Mouse (Mus musculus) cerebellum, adult 11-12 months (tissue): ENCODE measurements around the gene Cep350.
"Not testable (repeated sequence)": the region's sequence is repeated elsewhere in the genome, so short reads cannot be mapped to it uniquely, and the experiment has no call there.

ENCODE experiments used
- DNase-seq: peaks from one replicate; pipeline ENCODE4 v3.0.0; 2022

Cep350 gene

GRCm38 (mm10) chr1:155882646-155883231, 90.3 kb downstream of the Cep350 start:
- not testable (repeated sequence) for DNase-seq

- DNase-seq = no peak
Observed at GRCm38 (mm10) chr1:155879596-155879995, 93.5 kb downstream of the Cep350 start.

- DNase-seq = no peak
Observed at GRCm38 (mm10) chr1:155862967-155863366, 110.1 kb downstream of the Cep350 start.

GRCm38 (mm10) chr1:155854926-155855702, 117.9 kb downstream of the Cep350 start:
- DNase-seq = peak; percentile 95

- no peak for DNase-seq
Observed at GRCm38 (mm10) chr1:155853009-155853408, 120.0 kb downstream of the Cep350 start.

- no peak for DNase-seq
Observed at GRCm38 (mm10) chr1:155844235-155844634, 128.8 kb downstream of the Cep350 start.

GRCm38 (mm10) chr1:155843538-155843937, 129.5 kb downstream of the Cep350 start:
- no peak for DNase-seq

- DNase-seq = no peak
Observed at GRCm38 (mm10) chr1:155835667-155836066, 137.4 kb downstream of the Cep350 start.

GRCm38 (mm10) chr1:155833610-155834009, 139.4 kb downstream of the Cep350 start:
- no peak for DNase-seq

- no peak for DNase-seq
Observed at GRCm38 (mm10) chr1:155831958-155832357, 141.1 kb downstream of the Cep350 start.

- no peak for DNase-seq
Observed at GRCm38 (mm10) chr1:155830861-155831260, 142.2 kb downstream of the Cep350 start.

GRCm38 (mm10) chr1:155827703-155828295, 145.3 kb downstream of the Cep350 start:
- DNase-seq = no peak

GRCm38 (mm10) chr1:155826803-155827395, 146.2 kb downstream of the Cep350 start:
- no peak for DNase-seq

- DNase-seq = no peak
Observed at GRCm38 (mm10) chr1:155825940-155826716, 146.9 kb downstream of the Cep350 start.

GRCm38 (mm10) chr1:155820646-155821045, 152.4 kb downstream of the Cep350 start:
- no peak for DNase-seq

GRCm38 (mm10) chr1:155816167-155816566, 156.9 kb downstream of the Cep350 start:
- DNase-seq = no peak

- DNase-seq = peak; percentile 74
Observed at GRCm38 (mm10) chr1:155812581-155813499, 160.2 kb downstream of the Cep350 start, which contains the start of gene Qsox1. TSS of gene Qsox1 (minus strand) at chr1:155812889.

GRCm38 (mm10) chr1:155811995-155812580, 161.0 kb downstream of the Cep350 start:
- DNase-seq = no peak

GRCm38 (mm10) chr1:155810616-155811015, 162.4 kb downstream of the Cep350 start:
- DNase-seq = peak; percentile 6

- peak; percentile 13 for DNase-seq
Observed at GRCm38 (mm10) chr1:155809706-155810442, 163.2 kb downstream of the Cep350 start.
